ENCODE assay signal across 9 mouse cellular contexts in the genomic region with DNA sequence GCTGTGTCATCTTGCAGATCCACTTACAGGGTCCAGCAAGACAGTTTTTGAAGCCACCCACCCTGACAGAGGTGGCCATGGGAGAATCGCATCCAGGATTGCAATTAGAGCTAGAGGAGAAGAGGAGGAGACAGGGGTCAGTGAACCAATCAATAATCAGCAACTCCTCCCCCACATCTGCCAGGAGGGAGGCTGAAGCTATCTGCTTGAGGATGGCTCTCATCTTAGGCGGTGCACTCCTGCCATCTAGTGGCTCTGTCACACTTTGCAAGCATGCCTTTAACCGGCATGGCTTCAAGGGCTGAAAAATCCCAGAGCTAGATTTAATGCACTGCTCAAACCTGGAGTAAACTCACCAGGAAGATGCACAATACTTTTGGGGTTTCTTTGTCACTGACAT.
DNase-seq lines count a peak whose midpoint lies in the region; ATAC-seq and TF ChIP-seq lines count a peak whose summit lies in the region.
"Had no signal": no experiment of that assay in that cellular context is flagged by ENCODE, and none has a peak within 500 bp of the region (broad histone marks: within the 10 kb centered on the region; RNA-seq: fewer than 3 reads in every experiment).

No protein-coding gene starts in this region.

- H3K36me3 ChIP-seq in G1E (replicated peaks), result no peaks in the 10 kb centered on the region
- no peaks in the 10 kb centered on the region for H3K36me3 ChIP-seq in forebrain, embryonic 16.5 days (ENCODE audit: control insufficient read depth, insufficient read depth)
- no peaks in the 10 kb centered on the region for H3K36me3 ChIP-seq in hindbrain, embryonic 11.5 days (ENCODE audit: control insufficient read depth, insufficient read depth, low read length)

- WGBS in forebrain, embryonic 16.5 days, result 0% methylated on average over 3 of the region's 3 CpGs
- 3% methylated on average over 3 of the region's 3 CpGs for WGBS in hindbrain, embryonic 11.5 days

- no peak overlapping the region for H3K27ac ChIP-seq in forebrain, embryonic 16.5 days (ENCODE audit: low read length)
- no peak overlapping the region for H3K27ac ChIP-seq in hindbrain, embryonic 11.5 days (ENCODE audit: low read depth, low read length)
- H3K27ac ChIP-seq: macrophage had no signal

- TF ChIP-seq CTCF in G1E (IDR thresholded peaks at IDR 0.05; ENCODE audit: low read depth, low read length), result peak; percentile 83

- no peak overlapping the region for H3K4me3 ChIP-seq in G1E (ENCODE audit: low read depth, low read length)
- H3K4me3 ChIP-seq in forebrain, embryonic 16.5 days (replicated peaks; ENCODE audit: low read length), result no peak overlapping the region
- no peak overlapping the region for H3K4me3 ChIP-seq in hindbrain, embryonic 11.5 days (ENCODE audit: low read depth, low read length)

- peaks cover 2% of the 10 kb centered on the region; the same call in 1 of the 2 replicates for H3K27me3 ChIP-seq in G1E (ENCODE audit: insufficient read depth, low read length)
- no peaks in the 10 kb centered on the region for H3K27me3 ChIP-seq in forebrain, embryonic 16.5 days (replicated peaks; ENCODE audit: control insufficient read depth, insufficient read depth, low read length)
- no peaks in the 10 kb centered on the region for H3K27me3 ChIP-seq in hindbrain, embryonic 11.5 days (ENCODE audit: control insufficient read depth, insufficient read depth, low read length)

- ATAC-seq in G1E (ENCODE audit: extremely low read depth, insufficient number of reproducible peaks, low FRiP score, poor library complexity, severe bottlenecking), result peak; percentile 63
- ATAC-seq in cerebellum, adult (ENCODE audit: insufficient number of reproducible peaks, low FRiP score, low TSS enrichment), result peak; percentile 95
- peak; percentile 95 for ATAC-seq in forebrain, embryonic 16.5 days
- peak; percentile 94 for ATAC-seq in hindbrain, embryonic 11.5 days (ENCODE audit: low FRiP score)

- no peak overlapping the region for H3K4me2 ChIP-seq in forebrain, embryonic 16.5 days (ENCODE audit: low read length)
- no peak overlapping the region for H3K4me2 ChIP-seq in hindbrain, embryonic 11.5 days (replicated peaks; ENCODE audit: low read depth, low read length)

- H3K4me1 ChIP-seq in G1E (ENCODE audit: insufficient read depth, low read depth, low read length), result no peaks in the 10 kb centered on the region
- peaks cover 4% of the 10 kb centered on the region for H3K4me1 ChIP-seq in forebrain, embryonic 16.5 days (replicated peaks; ENCODE audit: control insufficient read depth, insufficient read depth, low read length)
- H3K4me1 ChIP-seq in hindbrain, embryonic 11.5 days (replicated peaks; ENCODE audit: control insufficient read depth, insufficient read depth, low read length), result no peaks in the 10 kb centered on the region

- no peaks in the 10 kb centered on the region for H3K9me3 ChIP-seq in G1E (replicated peaks)
- H3K9me3 ChIP-seq in forebrain, embryonic 16.5 days (ENCODE audit: control insufficient read depth, low read length), result no peaks in the 10 kb centered on the region
- H3K9me3 ChIP-seq in hindbrain, embryonic 11.5 days (ENCODE audit: control insufficient read depth, low read length), result no peaks in the 10 kb centered on the region

- DNase-seq in G1E (ENCODE audit: low spot score), result peak; percentile 2
- peak; percentile 93 for DNase-seq in hindbrain, embryonic 11.5 days (ENCODE audit: low spot score)
- peak; percentile 87 for DNase-seq in layer of hippocampus, adult 9-10 months (ENCODE audit: low spot score)
- DNase-seq in lung, postnatal 10 days, result peak; percentile 84
- DNase-seq in retina, postnatal 1 day, result peak; percentile 93
- DNase-seq in urinary bladder, postnatal 14 days (ENCODE audit: low spot score), result peak; percentile 71

- H3K9ac ChIP-seq in forebrain, embryonic 16.5 days (replicated peaks; ENCODE audit: low read depth, low read length), result no peak overlapping the region
- H3K9ac ChIP-seq in hindbrain, embryonic 11.5 days (ENCODE audit: low read depth, low read length), result no peak overlapping the region

Comparison
In these comparisons a context has a peak if more than half of its experiments do, and no peak if none do; other contexts are left out.
1. DNase-seq: peak in every context shown above with its lines; median percentile 93 in hindbrain, embryonic 11.5 days; 93 in retina, postnatal 1 day; 87 in layer of hippocampus, adult 9-10 months; 84 in lung, postnatal 10 days; 71 in urinary bladder, postnatal 14 days; 2 in G1E.